Mouse (Mus musculus): ENCODE results near the gene Gm11027. TPM values are rescaled to one million over a fixed set of nuclear protein-coding genes. Genes with fewer than 3 reads are reported as not detected.

The Gm11027 gene
- polyA plus RNA-seq, 1 experiment, result not detected

DNA sequence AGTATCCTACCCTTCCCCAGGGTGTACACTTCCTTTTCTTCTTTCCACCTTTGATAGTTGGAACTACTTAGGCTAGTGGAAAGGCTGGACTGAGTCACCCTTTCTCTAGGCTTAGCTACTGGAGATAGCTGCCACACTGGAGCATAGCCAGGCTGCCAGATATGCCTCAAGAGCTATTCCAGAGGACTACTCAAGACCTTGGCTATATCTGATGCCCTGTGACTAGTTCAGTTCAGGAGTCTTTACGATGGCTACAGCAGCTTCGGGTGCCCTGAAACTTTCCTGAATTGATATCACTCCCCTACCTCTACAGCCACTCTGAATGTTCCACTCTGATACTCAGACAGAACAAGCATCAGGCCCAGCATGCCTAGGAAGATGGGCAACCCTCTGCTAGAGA, 10.4 kb upstream of the Gm11027 start:
- no peaks in the 10 kb centered on the region for H3K36me3 ChIP-seq (ENCODE audit: control insufficient read depth, insufficient read depth, low read length)
- no peaks in the 10 kb centered on the region for H3K4me1 ChIP-seq (ENCODE audit: control insufficient read depth, insufficient read depth, low read length)
- no peaks in the 10 kb centered on the region for H3K27me3 ChIP-seq (ENCODE audit: control insufficient read depth, insufficient read depth, low read length)
- no peak overlapping the region for H3K27ac ChIP-seq (ENCODE audit: control insufficient read depth, insufficient read depth, low read depth, low read length)
- no peak for TF ChIP-seq CTCF (IDR thresholded peaks at IDR 0.05; ENCODE audit: control insufficient read depth, insufficient read depth, insufficient replicate concordance, low read depth, low read length)
- TF ChIP-seq POLR2A (IDR thresholded peaks at IDR 0.05; ENCODE audit: control insufficient read depth, low read depth, low read length), result no peak
- no peak overlapping the region for H3K4me3 ChIP-seq (ENCODE audit: control insufficient read depth, low read depth, low read length)

DNA sequence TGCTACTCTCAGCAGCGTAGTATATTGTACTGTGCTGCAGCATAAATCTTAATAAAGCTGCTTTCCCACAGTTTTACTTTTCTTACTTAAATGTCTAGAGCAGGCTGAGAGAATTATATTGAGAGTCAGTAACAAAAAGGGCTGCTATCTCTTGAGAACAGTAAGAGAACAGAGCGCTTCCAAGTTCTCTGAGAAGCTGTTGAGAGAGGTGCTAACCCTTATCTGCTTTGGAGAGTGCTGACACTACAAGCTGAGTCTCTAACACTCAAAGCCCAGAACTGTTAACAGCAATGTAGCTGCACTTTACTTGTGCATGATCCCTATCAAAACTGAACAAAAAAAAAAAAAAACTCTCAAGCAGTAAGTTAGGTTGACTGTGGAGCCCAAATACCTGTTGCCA, 9.9 kb upstream of the Gm11027 start:
- H3K36me3 ChIP-seq (ENCODE audit: control insufficient read depth, insufficient read depth, low read length), result no peaks in the 10 kb centered on the region
- no peaks in the 10 kb centered on the region for H3K27me3 ChIP-seq (ENCODE audit: control insufficient read depth, insufficient read depth, low read length)
- TF ChIP-seq POLR2A (IDR thresholded peaks at IDR 0.05; ENCODE audit: control insufficient read depth, low read depth, low read length) (no peak), CTCF (IDR thresholded peaks at IDR 0.05; ENCODE audit: control insufficient read depth, insufficient read depth, insufficient replicate concordance, low read depth, low read length) (no peak)
- no peak overlapping the region for H3K4me3 ChIP-seq (ENCODE audit: control insufficient read depth, low read depth, low read length)
- H3K27ac ChIP-seq (ENCODE audit: control insufficient read depth, insufficient read depth, low read depth, low read length), result no peak overlapping the region
- no peaks in the 10 kb centered on the region for H3K4me1 ChIP-seq (ENCODE audit: control insufficient read depth, insufficient read depth, low read length)

DNA sequence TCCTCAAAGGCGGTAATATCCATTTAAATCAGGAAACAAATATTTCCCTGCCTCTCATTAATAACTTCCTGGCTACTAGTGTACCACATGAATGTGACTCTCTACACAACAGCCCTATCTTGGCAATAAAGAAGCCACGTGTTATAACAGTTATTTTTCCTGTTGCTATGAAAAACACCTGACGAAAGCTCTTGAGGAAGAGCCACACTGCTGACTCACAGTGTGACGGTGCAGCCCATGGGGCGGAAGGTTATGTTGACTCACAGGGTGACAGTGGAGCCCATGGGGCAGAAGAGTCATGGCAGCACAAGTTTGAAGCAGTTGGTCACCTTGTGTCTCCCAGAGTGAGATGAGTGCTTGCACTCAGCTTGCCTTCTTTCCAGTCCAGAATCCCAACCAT, 5.7 kb upstream of the Gm11027 start:
- Histone ChIP-seq H3K36me3 (ENCODE audit: control insufficient read depth, insufficient read depth, low read length) (no peaks in the 10 kb centered on the region), H3K4me1 (ENCODE audit: control insufficient read depth, insufficient read depth, low read length) (no peaks in the 10 kb centered on the region), H3K4me3 (ENCODE audit: control insufficient read depth, low read depth, low read length) (no peak overlapping the region), H3K27me3 (ENCODE audit: control insufficient read depth, insufficient read depth, low read length) (no peaks in the 10 kb centered on the region), H3K27ac (ENCODE audit: control insufficient read depth, insufficient read depth, low read depth, low read length) (no peak overlapping the region)
- TF ChIP-seq POLR2A (IDR thresholded peaks at IDR 0.05; ENCODE audit: control insufficient read depth, low read depth, low read length) (no peak), CTCF (IDR thresholded peaks at IDR 0.05; ENCODE audit: control insufficient read depth, insufficient read depth, insufficient replicate concordance, low read depth, low read length) (no peak)

DNA sequence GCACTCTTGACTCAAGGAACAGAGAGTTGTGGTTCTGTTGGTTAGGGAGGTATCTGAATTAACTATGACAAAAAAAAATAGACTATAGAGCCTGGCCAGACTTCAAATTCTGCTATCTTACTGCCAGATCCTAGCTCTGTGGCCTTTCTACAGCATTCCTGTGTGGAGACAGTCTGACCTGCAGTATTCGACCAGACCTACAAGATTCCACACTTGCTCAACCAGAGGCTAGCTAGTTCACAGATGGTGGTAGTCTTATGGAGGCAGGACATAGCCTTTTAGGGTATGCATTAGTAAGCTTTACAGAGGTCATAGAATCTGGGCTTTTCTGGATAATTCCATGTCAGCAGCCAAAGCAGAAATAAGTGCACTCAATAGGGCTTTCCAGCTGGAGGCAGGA, 4.6 kb upstream of the Gm11027 start:
- no peaks in the 10 kb centered on the region for H3K4me1 ChIP-seq (ENCODE audit: control insufficient read depth, insufficient read depth, low read length)
- TF ChIP-seq CTCF (IDR thresholded peaks at IDR 0.05; ENCODE audit: control insufficient read depth, insufficient read depth, insufficient replicate concordance, low read depth, low read length) (no peak), POLR2A (IDR thresholded peaks at IDR 0.05; ENCODE audit: control insufficient read depth, low read depth, low read length) (no peak)
- H3K27me3 ChIP-seq (ENCODE audit: control insufficient read depth, insufficient read depth, low read length), result no peaks in the 10 kb centered on the region
- H3K27ac ChIP-seq (ENCODE audit: control insufficient read depth, insufficient read depth, low read depth, low read length), result no peak overlapping the region
- no peaks in the 10 kb centered on the region for H3K36me3 ChIP-seq (ENCODE audit: control insufficient read depth, insufficient read depth, low read length)
- H3K4me3 ChIP-seq (ENCODE audit: control insufficient read depth, low read depth, low read length), result no peak overlapping the region

DNA sequence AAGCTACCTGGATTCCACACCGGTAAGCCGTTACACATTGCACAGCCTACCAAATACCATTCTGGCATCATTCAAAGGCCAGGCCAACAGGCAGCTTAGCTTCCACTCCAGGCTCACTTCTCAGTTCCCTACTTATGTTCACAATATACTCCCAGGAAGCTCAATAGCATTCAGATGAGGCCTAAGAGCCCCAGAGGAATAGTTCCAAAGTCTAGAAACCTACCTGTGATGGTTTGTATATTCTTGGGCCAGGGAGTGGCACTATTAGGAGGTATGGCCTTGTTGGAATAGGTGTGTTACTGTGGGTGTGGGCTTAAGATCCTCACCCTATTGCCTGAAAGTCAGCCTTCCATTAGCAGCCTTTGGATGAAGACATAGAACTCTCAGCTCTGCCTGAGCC, 4.1 kb upstream of the Gm11027 start:
- no peak overlapping the region for H3K4me3 ChIP-seq (ENCODE audit: control insufficient read depth, low read depth, low read length)
- H3K27me3 ChIP-seq (ENCODE audit: control insufficient read depth, insufficient read depth, low read length), result no peaks in the 10 kb centered on the region
- TF ChIP-seq POLR2A (IDR thresholded peaks at IDR 0.05; ENCODE audit: control insufficient read depth, low read depth, low read length) (no peak), CTCF (IDR thresholded peaks at IDR 0.05; ENCODE audit: control insufficient read depth, insufficient read depth, insufficient replicate concordance, low read depth, low read length) (no peak)

DNA sequence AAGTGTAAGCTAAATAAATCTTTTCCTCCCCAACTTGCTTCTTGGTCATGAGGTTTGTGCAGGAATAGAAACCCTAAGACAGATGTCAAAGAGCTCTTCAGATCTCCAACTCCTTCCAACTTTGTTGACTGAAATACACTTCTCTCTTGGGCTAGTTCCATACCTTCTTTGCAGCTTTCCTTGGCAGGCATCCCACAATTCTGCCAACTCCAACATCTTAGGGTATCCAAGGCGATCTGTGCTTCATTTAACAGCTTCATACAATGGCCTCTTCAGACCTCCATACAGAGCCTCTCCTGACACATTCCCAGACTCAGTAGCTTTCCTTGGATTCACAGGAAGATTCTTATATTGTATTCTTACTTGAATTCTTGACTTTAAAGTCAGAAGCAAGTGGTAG, 1.5 kb upstream of the Gm11027 start:
- H3K27ac ChIP-seq (ENCODE audit: control insufficient read depth, insufficient read depth, low read depth, low read length), result no peak overlapping the region
- no peak overlapping the region for H3K4me3 ChIP-seq (ENCODE audit: control insufficient read depth, low read depth, low read length)
- no peaks in the 10 kb centered on the region for H3K36me3 ChIP-seq (ENCODE audit: control insufficient read depth, insufficient read depth, low read length)
- H3K4me1 ChIP-seq (ENCODE audit: control insufficient read depth, insufficient read depth, low read length), result no peaks in the 10 kb centered on the region
- no peak for TF ChIP-seq POLR2A (IDR thresholded peaks at IDR 0.05; ENCODE audit: control insufficient read depth, low read depth, low read length)
- TF ChIP-seq CTCF (IDR thresholded peaks at IDR 0.05; ENCODE audit: control insufficient read depth, insufficient read depth, insufficient replicate concordance, low read depth, low read length), result no peak
- no peaks in the 10 kb centered on the region for H3K27me3 ChIP-seq (ENCODE audit: control insufficient read depth, insufficient read depth, low read length)

More for the DNA sequence above, 4.1 kb upstream of the Gm11027 start:
- Histone ChIP-seq H3K27ac (ENCODE audit: control insufficient read depth, insufficient read depth, low read depth, low read length) (no peak overlapping the region), H3K4me1 (ENCODE audit: control insufficient read depth, insufficient read depth, low read length) (no peaks in the 10 kb centered on the region), H3K36me3 (ENCODE audit: control insufficient read depth, insufficient read depth, low read length) (no peaks in the 10 kb centered on the region)

DNA sequence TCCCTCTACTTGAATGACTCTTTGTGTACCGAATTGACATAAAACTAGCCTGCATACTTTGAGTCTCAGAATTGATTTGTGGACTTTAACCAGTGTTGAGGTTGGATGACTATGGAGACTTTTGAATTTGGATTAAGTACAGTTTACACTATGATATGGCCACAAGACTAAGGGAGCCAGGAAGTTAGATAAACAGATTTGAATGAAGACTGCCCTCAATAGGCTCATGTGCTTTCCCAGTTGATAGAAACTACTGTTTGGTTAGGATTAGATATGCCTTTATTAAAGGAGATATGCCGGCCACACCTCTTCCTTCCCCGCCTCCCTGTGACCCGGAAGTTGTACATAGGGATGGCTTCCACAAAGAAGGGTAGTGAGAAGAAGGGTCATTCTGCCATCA, 445 bp downstream of the Gm11027 start:
- no peak overlapping the region for H3K27ac ChIP-seq (ENCODE audit: control insufficient read depth, insufficient read depth, low read depth, low read length)
- H3K27me3 ChIP-seq (ENCODE audit: control insufficient read depth, insufficient read depth, low read length), result no peaks in the 10 kb centered on the region
- TF ChIP-seq CTCF (IDR thresholded peaks at IDR 0.05; ENCODE audit: control insufficient read depth, insufficient read depth, insufficient replicate concordance, low read depth, low read length), result no peak
- TF ChIP-seq POLR2A (IDR thresholded peaks at IDR 0.05; ENCODE audit: control insufficient read depth, low read depth, low read length), result no peak
- H3K4me1 ChIP-seq (ENCODE audit: control insufficient read depth, insufficient read depth, low read length), result no peaks in the 10 kb centered on the region
- H3K36me3 ChIP-seq (ENCODE audit: control insufficient read depth, insufficient read depth, low read length), result no peaks in the 10 kb centered on the region
- H3K4me3 ChIP-seq (ENCODE audit: control insufficient read depth, low read depth, low read length), result no peak overlapping the region

DNA sequence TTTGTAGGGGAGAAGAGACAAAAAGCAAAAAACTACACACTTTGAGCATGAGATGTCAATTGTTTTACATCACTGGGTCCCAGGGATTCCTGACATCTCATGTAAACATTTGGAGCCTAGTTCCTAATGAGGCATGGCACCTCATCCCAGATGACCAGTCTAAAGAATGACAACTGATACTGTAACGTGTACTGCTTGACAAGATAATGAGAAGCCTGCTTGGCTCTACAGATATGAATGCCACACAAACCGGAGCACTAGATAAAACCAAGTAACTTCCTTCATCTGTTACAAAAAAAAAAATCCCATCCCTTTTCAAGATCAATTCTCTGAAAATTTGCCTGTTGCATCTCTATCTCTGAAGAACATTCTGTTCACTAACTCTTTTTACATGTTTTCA, 1.8 kb downstream of the Gm11027 start:
- no peak overlapping the region for H3K27ac ChIP-seq (ENCODE audit: control insufficient read depth, insufficient read depth, low read depth, low read length)
- no peaks in the 10 kb centered on the region for H3K27me3 ChIP-seq (ENCODE audit: control insufficient read depth, insufficient read depth, low read length)
- H3K4me3 ChIP-seq (ENCODE audit: control insufficient read depth, low read depth, low read length), result no peak overlapping the region
- TF ChIP-seq CTCF (IDR thresholded peaks at IDR 0.05; ENCODE audit: control insufficient read depth, insufficient read depth, insufficient replicate concordance, low read depth, low read length) (no peak), POLR2A (IDR thresholded peaks at IDR 0.05; ENCODE audit: control insufficient read depth, low read depth, low read length) (no peak)
- H3K36me3 ChIP-seq (ENCODE audit: control insufficient read depth, insufficient read depth, low read length), result no peaks in the 10 kb centered on the region
- H3K4me1 ChIP-seq (ENCODE audit: control insufficient read depth, insufficient read depth, low read length), result no peaks in the 10 kb centered on the region; the same call in 1 of the 2 replicates
